Mouse (Mus musculus): ENCODE measurements around the gene Lama2. TPM values are rescaled to one million over a fixed set of nuclear protein-coding genes. Genes with fewer than 3 reads are reported as not detected.

Gene Lama2
- polyA plus RNA-seq, 1 experiment, result 2.7 TPM

GRCm38 (mm10) chr10:27387531-27387930 lies 232.0 kb downstream of the Lama2 start:
- Histone ChIP-seq H3K27ac (ENCODE audit: insufficient read depth, low read length) (no peak overlapping the region), H3K4me1 (ENCODE audit: control insufficient read depth, insufficient read depth, insufficient read length) (no peaks in the 10 kb centered on the region), H3K4me3 (ENCODE audit: extremely low read depth, insufficient read depth, insufficient read length) (no peak overlapping the region), H3K27me3 (ENCODE audit: control insufficient read depth, insufficient read depth, low read length) (no peaks in the 10 kb centered on the region), H3K36me3 (ENCODE audit: control insufficient read depth, insufficient read depth, low read length) (no peaks in the 10 kb centered on the region)
- TF ChIP-seq CTCF (IDR thresholded peaks at IDR 0.05; ENCODE audit: extremely low read depth, insufficient read depth, insufficient read length, insufficient replicate concordance) (no peak), POLR2A (IDR thresholded peaks at IDR 0.05; ENCODE audit: low read depth, low read length) (no peak)
- no peak for DNase-seq (ENCODE audit: low read depth in 1 of 2, low spot score in 2 of 2)
- WGBS, result 22% methylated on average over 1 of the region's 1 CpGs

GRCm38 (mm10) chr10:27384636-27385035 lies 234.9 kb downstream of the Lama2 start:
- 55% methylated on average over 4 of the region's 4 CpGs for WGBS
- Histone ChIP-seq H3K36me3 (ENCODE audit: control insufficient read depth, insufficient read depth, low read length) (no peaks in the 10 kb centered on the region), H3K4me1 (ENCODE audit: control insufficient read depth, insufficient read depth, insufficient read length) (no peaks in the 10 kb centered on the region), H3K27me3 (ENCODE audit: control insufficient read depth, insufficient read depth, low read length) (no peaks in the 10 kb centered on the region), H3K27ac (ENCODE audit: insufficient read depth, low read length) (no peak overlapping the region), H3K4me3 (ENCODE audit: extremely low read depth, insufficient read depth, insufficient read length) (no peak overlapping the region)
- TF ChIP-seq CTCF (IDR thresholded peaks at IDR 0.05; ENCODE audit: extremely low read depth, insufficient read depth, insufficient read length, insufficient replicate concordance), result no peak
- no peak for TF ChIP-seq POLR2A (IDR thresholded peaks at IDR 0.05; ENCODE audit: low read depth, low read length)
- DNase-seq (ENCODE audit: low read depth in 1 of 2, low spot score in 2 of 2), result no peak

- TF ChIP-seq POLR2A (IDR thresholded peaks at IDR 0.05; ENCODE audit: low read depth, low read length) (no peak), CTCF (IDR thresholded peaks at IDR 0.05; ENCODE audit: extremely low read depth, insufficient read depth, insufficient read length, insufficient replicate concordance) (no peak)
- H3K36me3 ChIP-seq (ENCODE audit: control insufficient read depth, insufficient read depth, low read length), result no peaks in the 10 kb centered on the region
- WGBS, result 50% methylated on average over 2 of the region's 2 CpGs
- no peak overlapping the region for H3K4me3 ChIP-seq (ENCODE audit: extremely low read depth, insufficient read depth, insufficient read length)
- DNase-seq (ENCODE audit: low read depth in 1 of 2, low spot score in 2 of 2), result no peak
- H3K27me3 ChIP-seq (ENCODE audit: control insufficient read depth, insufficient read depth, low read length), result no peaks in the 10 kb centered on the region
- H3K27ac ChIP-seq (ENCODE audit: insufficient read depth, low read length), result no peak overlapping the region
- no peaks in the 10 kb centered on the region for H3K4me1 ChIP-seq (ENCODE audit: control insufficient read depth, insufficient read depth, insufficient read length)
These were observed 236.5 kb downstream of the Lama2 start for GRCm38 (mm10) chr10:27382887-27383609.

- TF ChIP-seq CTCF (IDR thresholded peaks at IDR 0.05; ENCODE audit: extremely low read depth, insufficient read depth, insufficient read length, insufficient replicate concordance) (no peak), POLR2A (IDR thresholded peaks at IDR 0.05; ENCODE audit: low read depth, low read length) (no peak)
- WGBS, result 10% methylated on average over 1 of the region's 1 CpGs
- no peak overlapping the region for H3K27ac ChIP-seq (ENCODE audit: insufficient read depth, low read length)
- no peaks in the 10 kb centered on the region for H3K4me1 ChIP-seq (ENCODE audit: control insufficient read depth, insufficient read depth, insufficient read length)
- no peaks in the 10 kb centered on the region for H3K27me3 ChIP-seq (ENCODE audit: control insufficient read depth, insufficient read depth, low read length)
- no peaks in the 10 kb centered on the region for H3K36me3 ChIP-seq (ENCODE audit: control insufficient read depth, insufficient read depth, low read length)
- H3K4me3 ChIP-seq (ENCODE audit: extremely low read depth, insufficient read depth, insufficient read length), result no peak overlapping the region
- no peak for DNase-seq (ENCODE audit: low read depth in 1 of 2, low spot score in 2 of 2)
These were observed 241.3 kb downstream of the Lama2 start for GRCm38 (mm10) chr10:27378286-27378685.

- no peak for DNase-seq (ENCODE audit: low read depth in 1 of 2, low spot score in 2 of 2)
- H3K27me3 ChIP-seq (ENCODE audit: control insufficient read depth, insufficient read depth, low read length), result no peaks in the 10 kb centered on the region
- H3K4me3 ChIP-seq (ENCODE audit: extremely low read depth, insufficient read depth, insufficient read length), result no peak overlapping the region
- WGBS, result 76% methylated on average over 7 of the region's 7 CpGs
- H3K36me3 ChIP-seq (ENCODE audit: control insufficient read depth, insufficient read depth, low read length), result no peaks in the 10 kb centered on the region
- no peak overlapping the region for H3K27ac ChIP-seq (ENCODE audit: insufficient read depth, low read length)
- H3K4me1 ChIP-seq (ENCODE audit: control insufficient read depth, insufficient read depth, insufficient read length), result no peaks in the 10 kb centered on the region
- TF ChIP-seq POLR2A (IDR thresholded peaks at IDR 0.05; ENCODE audit: low read depth, low read length), result no peak
- no peak for TF ChIP-seq CTCF (IDR thresholded peaks at IDR 0.05; ENCODE audit: extremely low read depth, insufficient read depth, insufficient read length, insufficient replicate concordance)
These were observed 275.3 kb downstream of the Lama2 start for GRCm38 (mm10) chr10:27344278-27344677.

GRCm38 (mm10) chr10:27322410-27322990 lies 297.1 kb downstream of the Lama2 start:
- TF ChIP-seq POLR2A (IDR thresholded peaks at IDR 0.05; ENCODE audit: low read depth, low read length), result no peak
- no peak for TF ChIP-seq CTCF (IDR thresholded peaks at IDR 0.05; ENCODE audit: extremely low read depth, insufficient read depth, insufficient read length, insufficient replicate concordance)
- no peak overlapping the region for H3K27ac ChIP-seq (ENCODE audit: insufficient read depth, low read length)
- no peak for DNase-seq (ENCODE audit: low read depth in 1 of 2, low spot score in 2 of 2)
- no peak overlapping the region for H3K4me3 ChIP-seq (ENCODE audit: extremely low read depth, insufficient read depth, insufficient read length)
- no peaks in the 10 kb centered on the region for H3K27me3 ChIP-seq (ENCODE audit: control insufficient read depth, insufficient read depth, low read length)
- 84% methylated on average over 4 of the region's 4 CpGs for WGBS
- no peaks in the 10 kb centered on the region for H3K4me1 ChIP-seq (ENCODE audit: control insufficient read depth, insufficient read depth, insufficient read length)
- no peaks in the 10 kb centered on the region for H3K36me3 ChIP-seq (ENCODE audit: control insufficient read depth, insufficient read depth, low read length)

GRCm38 (mm10) chr10:27307444-27307843 lies 312.1 kb downstream of the Lama2 start:
- 72% methylated on average over 8 of the region's 8 CpGs for WGBS
- TF ChIP-seq POLR2A (IDR thresholded peaks at IDR 0.05; ENCODE audit: low read depth, low read length) (no peak), CTCF (IDR thresholded peaks at IDR 0.05; ENCODE audit: extremely low read depth, insufficient read depth, insufficient read length, insufficient replicate concordance) (no peak)
- no peaks in the 10 kb centered on the region for H3K36me3 ChIP-seq (ENCODE audit: control insufficient read depth, insufficient read depth, low read length)
- H3K27me3 ChIP-seq (ENCODE audit: control insufficient read depth, insufficient read depth, low read length), result no peaks in the 10 kb centered on the region
- no peak overlapping the region for H3K27ac ChIP-seq (ENCODE audit: insufficient read depth, low read length)
- H3K4me3 ChIP-seq (ENCODE audit: extremely low read depth, insufficient read depth, insufficient read length), result no peak overlapping the region
- no peaks in the 10 kb centered on the region for H3K4me1 ChIP-seq (ENCODE audit: control insufficient read depth, insufficient read depth, insufficient read length)
- no peak for DNase-seq (ENCODE audit: low read depth in 1 of 2, low spot score in 2 of 2)

All from spleen, adult 2 months (tissue).